Mouse (Mus musculus) forebrain, embryonic 10.5 days (tissue): ENCODE results near the gene Sorcs2. TPM values are rescaled to one million over a fixed set of nuclear protein-coding genes. Genes with fewer than 3 reads are reported as not detected.

Experiments used
- DNase-seq: peaks from one replicate; pipeline ENCODE4 v3.0.0-alpha.2; 2017; ENCODE audit warnings: low spot score; ENCODE audit errors: extremely low spot score
- H3K27ac ChIP-seq: fragments of 300-500 bp; sonication (generic); 2 replicates; pipeline ENCODE4 v1.5.1; 2016; ENCODE audit warnings: mild to moderate bottlenecking
- H3K27me3 ChIP-seq: fragments of 300-500 bp; sonication (generic); 2 replicates; pipeline ENCODE4 v1.6.1; 2016; ENCODE audit warnings: mild to moderate bottlenecking; ENCODE audit not compliant: poor library complexity, severe bottlenecking
- H3K36me3 ChIP-seq: fragments of 300-500 bp; sonication (generic); replicated peaks from 2 replicates; pipeline ENCODE4 v1.6.1; 2016; ENCODE audit warnings: mild to moderate bottlenecking, moderate library complexity
- H3K4me1 ChIP-seq: fragments of 300-500 bp; sonication (generic); 2 replicates; pipeline ENCODE4 v1.6.1; 2016
- H3K4me3 ChIP-seq: fragments of 300-500 bp; sonication (generic); 2 replicates; pipeline ENCODE4 v1.5.1; 2016; ENCODE audit warnings: mild to moderate bottlenecking, moderate library complexity
- H3K9me3 ChIP-seq: fragments of 300-500 bp; sonication (generic); 2 replicates; pipeline ENCODE4 v1.6.1; 2016; ENCODE audit warnings: mild to moderate bottlenecking, moderate library complexity
- WGBS: fragments of 180-500 bp; shearing (Covaris S2); methylation state at CpG from one replicate; pipeline ENCODE4 v1.1.7; 2016; 5-methylcytosine and 5-hydroxymethylcytosine counted together
- polyA plus RNA-seq: library from polyadenylated mRNA; unstranded; fragments of >200 nt; fragmentation: Nextera tagmentation; extraction: Ambion mirVana; gene quantifications from 2 replicates; pipeline ENCODE4 v1.2.1, GENCODE M21; 2016

Sorcs2 gene
- polyA plus RNA-seq, 1 experiment from 2014 or later, result 4.7 TPM

- Histone ChIP-seq H3K4me1 (peaks cover 44% of the 10 kb centered on the region), H3K27me3 (no peaks in the 10 kb centered on the region), H3K27ac (no peak overlapping the region), H3K36me3 (no peaks in the 10 kb centered on the region), H3K4me3 (no peak overlapping the region), H3K9me3 (no peaks in the 10 kb centered on the region)
- 86% methylated on average over 3 of the region's 3 CpGs for WGBS
- DNase-seq, result no peak
These were observed 286.4 kb downstream of the Sorcs2 start for GRCm38 (mm10) chr5:36111516-36111915.

- H3K36me3 ChIP-seq, result no peaks in the 10 kb centered on the region
- H3K4me1 ChIP-seq, result peaks cover 23% of the 10 kb centered on the region
- no peaks in the 10 kb centered on the region for H3K27me3 ChIP-seq
- 73% methylated on average over 4 of the region's 4 CpGs for WGBS
- H3K27ac ChIP-seq, result no peak overlapping the region
- no peak overlapping the region for H3K4me3 ChIP-seq
- H3K9me3 ChIP-seq, result no peaks in the 10 kb centered on the region
- no peak for DNase-seq
These were observed 289.5 kb downstream of the Sorcs2 start for GRCm38 (mm10) chr5:36108339-36108887.

GRCm38 (mm10) chr5:36103483-36103882 is 294.5 kb downstream of the Sorcs2 start:
- Histone ChIP-seq H3K36me3 (no peaks in the 10 kb centered on the region), H3K27ac (no peak overlapping the region), H3K4me3 (no peak overlapping the region), H3K4me1 (peaks cover 2% of the 10 kb centered on the region), H3K27me3 (no peaks in the 10 kb centered on the region), H3K9me3 (no peaks in the 10 kb centered on the region)
- 92% methylated on average over 2 of the region's 2 CpGs for WGBS
- no peak for DNase-seq

GRCm38 (mm10) chr5:36101129-36101528 is 296.8 kb downstream of the Sorcs2 start:
- DNase-seq, result no peak
- no peaks in the 10 kb centered on the region for H3K27me3 ChIP-seq
- no peak overlapping the region for H3K4me3 ChIP-seq
- 81% methylated on average over 10 of the region's 10 CpGs for WGBS
- H3K4me1 ChIP-seq, result no peaks in the 10 kb centered on the region; the same call in none of the 2 replicates
- H3K36me3 ChIP-seq, result no peaks in the 10 kb centered on the region
- no peaks in the 10 kb centered on the region for H3K9me3 ChIP-seq
- H3K27ac ChIP-seq, result no peak overlapping the region

- Histone ChIP-seq H3K27me3 (no peaks in the 10 kb centered on the region), H3K9me3 (no peaks in the 10 kb centered on the region), H3K4me3 (no peak overlapping the region), H3K4me1 (no peaks in the 10 kb centered on the region; the same call in none of the 2 replicates), H3K27ac (no peak overlapping the region), H3K36me3 (no peaks in the 10 kb centered on the region)
- DNase-seq, result no peak
- WGBS, result 82% methylated on average over 3 of the region's 3 CpGs
These were observed 297.5 kb downstream of the Sorcs2 start for GRCm38 (mm10) chr5:36100488-36100887.

GRCm38 (mm10) chr5:36099662-36100061 is 298.3 kb downstream of the Sorcs2 start:
- H3K27ac ChIP-seq, result no peak overlapping the region
- no peak overlapping the region for H3K4me3 ChIP-seq
- H3K9me3 ChIP-seq, result no peaks in the 10 kb centered on the region
- no peak for DNase-seq
- H3K27me3 ChIP-seq, result no peaks in the 10 kb centered on the region
- H3K4me1 ChIP-seq, result no peaks in the 10 kb centered on the region; the same call in none of the 2 replicates
- H3K36me3 ChIP-seq, result no peaks in the 10 kb centered on the region
- 81% methylated on average over 4 of the region's 4 CpGs for WGBS

GRCm38 (mm10) chr5:36096046-36096445 is 301.9 kb downstream of the Sorcs2 start:
- Histone ChIP-seq H3K36me3 (no peaks in the 10 kb centered on the region), H3K4me1 (no peaks in the 10 kb centered on the region; the same call in 1 of the 2 replicates), H3K9me3 (no peaks in the 10 kb centered on the region), H3K4me3 (no peak overlapping the region), H3K27ac (no peak overlapping the region), H3K27me3 (no peaks in the 10 kb centered on the region)
- no peak for DNase-seq
- whole genome bisulfite sequencing, result 76% methylated on average over 8 of the region's 8 CpGs

- H3K4me1 ChIP-seq, result peaks cover 13% of the 10 kb centered on the region
- H3K27ac ChIP-seq, result no peak overlapping the region
- DNase-seq, result no peak
- no peaks in the 10 kb centered on the region for H3K36me3 ChIP-seq
- no peak overlapping the region for H3K4me3 ChIP-seq
- H3K9me3 ChIP-seq, result no peaks in the 10 kb centered on the region
- no peaks in the 10 kb centered on the region for H3K27me3 ChIP-seq
- 90% methylated on average over 7 of the region's 7 CpGs for WGBS
These were observed 307.9 kb downstream of the Sorcs2 start for GRCm38 (mm10) chr5:36090036-36090435.

- Histone ChIP-seq H3K4me1 (peaks cover 13% of the 10 kb centered on the region), H3K9me3 (no peaks in the 10 kb centered on the region), H3K4me3 (no peak overlapping the region), H3K27ac (no peak overlapping the region), H3K36me3 (no peaks in the 10 kb centered on the region), H3K27me3 (no peaks in the 10 kb centered on the region)
- 89% methylated on average over 2 of the region's 2 CpGs for WGBS
- no peak for DNase-seq
These were observed 308.7 kb downstream of the Sorcs2 start for GRCm38 (mm10) chr5:36089243-36089642.

- no peaks in the 10 kb centered on the region for H3K36me3 ChIP-seq
- no peaks in the 10 kb centered on the region for H3K27me3 ChIP-seq
- H3K4me1 ChIP-seq, result peaks cover 33% of the 10 kb centered on the region
- H3K4me3 ChIP-seq, result no peak overlapping the region
- H3K27ac ChIP-seq, result no peak overlapping the region
- 77% methylated on average over 5 of the region's 5 CpGs for WGBS
- no peak for DNase-seq
- no peaks in the 10 kb centered on the region for H3K9me3 ChIP-seq
These were observed 311.0 kb downstream of the Sorcs2 start for GRCm38 (mm10) chr5:36086931-36087330.

- 80% methylated on average over 4 of the region's 4 CpGs for WGBS
These were observed 312.3 kb downstream of the Sorcs2 start for GRCm38 (mm10) chr5:36085621-36086020.

GRCm38 (mm10) chr5:36083869-36084565 is 313.9 kb downstream of the Sorcs2 start:
- 92% methylated on average over 9 of the region's 9 CpGs for WGBS
- H3K27ac ChIP-seq, result peak overlapping the region; percentile 53; the same call in 1 of the 2 replicates

More at GRCm38 (mm10) chr5:36085621-36086020, 312.3 kb downstream of the Sorcs2 start:
- H3K27me3 ChIP-seq, result no peaks in the 10 kb centered on the region
- peaks cover 40% of the 10 kb centered on the region for H3K4me1 ChIP-seq
- H3K9me3 ChIP-seq, result no peaks in the 10 kb centered on the region
- H3K4me3 ChIP-seq, result no peak overlapping the region
- no peak for DNase-seq
- H3K36me3 ChIP-seq, result no peaks in the 10 kb centered on the region
- H3K27ac ChIP-seq, result no peak overlapping the region

GRCm38 (mm10) chr5:36081021-36081420 is 316.9 kb downstream of the Sorcs2 start:
- WGBS, result 93% methylated on average over 8 of the region's 8 CpGs
- H3K4me1 ChIP-seq, result peaks cover 27% of the 10 kb centered on the region
- no peak for DNase-seq
- no peak overlapping the region for H3K27ac ChIP-seq
- H3K27me3 ChIP-seq, result no peaks in the 10 kb centered on the region
- no peak overlapping the region for H3K4me3 ChIP-seq
- no peaks in the 10 kb centered on the region for H3K36me3 ChIP-seq
- H3K9me3 ChIP-seq, result no peaks in the 10 kb centered on the region

More at GRCm38 (mm10) chr5:36083869-36084565, 313.9 kb downstream of the Sorcs2 start:
- H3K9me3 ChIP-seq, result no peaks in the 10 kb centered on the region
- peaks cover 37% of the 10 kb centered on the region for H3K4me1 ChIP-seq
- no peaks in the 10 kb centered on the region for H3K36me3 ChIP-seq
- no peaks in the 10 kb centered on the region for H3K27me3 ChIP-seq
- no peak overlapping the region for H3K4me3 ChIP-seq
- no peak for DNase-seq
